Mouse (Mus musculus): ENCODE data around the gene Polr2l. TPM values are rescaled to one million over a fixed set of nuclear protein-coding genes. Genes with fewer than 3 reads are reported as not detected.

The Polr2l gene
- polyA plus RNA-seq (2012; rRNA removed): 52.4 and 53.0 TPM in 2 replicates

DNA sequence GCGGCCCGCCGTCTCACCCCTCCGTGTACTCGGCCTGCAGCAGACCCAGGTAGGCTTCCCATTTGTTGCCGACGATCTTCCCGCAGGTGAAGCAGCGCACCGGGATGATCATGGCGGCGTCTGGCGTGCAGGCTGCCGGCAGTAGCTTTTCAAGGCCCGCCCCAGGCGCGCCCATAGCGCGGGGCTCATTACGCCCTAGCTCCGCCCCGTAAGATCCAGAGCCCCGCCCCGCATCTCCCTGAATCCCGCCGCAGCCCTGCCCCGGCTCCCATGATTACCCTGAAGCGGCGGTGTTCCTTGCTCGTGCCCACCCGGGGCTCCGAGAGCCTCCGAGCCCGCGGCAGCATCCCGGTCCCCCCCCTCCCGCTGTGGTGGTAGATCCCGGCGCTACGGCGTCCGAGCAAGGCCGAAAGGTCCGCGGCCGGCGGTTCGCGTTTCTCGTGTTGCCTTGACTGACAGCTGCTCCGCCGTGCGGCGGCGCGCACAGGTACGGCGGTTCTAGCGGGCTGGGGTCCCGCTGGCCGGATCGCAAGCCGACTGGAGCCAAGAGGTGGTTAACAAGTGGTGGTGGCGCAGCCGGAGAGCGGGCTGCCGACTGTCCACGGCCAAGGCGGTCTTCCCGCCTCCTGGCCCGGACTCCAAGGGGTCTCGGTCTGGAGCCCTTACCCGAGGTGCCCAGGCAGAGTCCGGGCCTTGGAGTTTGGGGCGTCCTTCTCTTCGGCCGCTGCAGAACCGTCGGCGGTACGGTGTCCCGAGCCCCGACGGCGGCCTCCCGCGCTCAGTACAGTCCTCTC, at the start of gene Polr2l, which contains the start of gene Tspan4:
Gene Polr2l (minus strand): TSS at position 122 of the 794 bp plus-strand sequence.
Gene Tspan4 (plus strand): TSS at position 230 of the 794 bp plus-strand sequence.

DNA sequence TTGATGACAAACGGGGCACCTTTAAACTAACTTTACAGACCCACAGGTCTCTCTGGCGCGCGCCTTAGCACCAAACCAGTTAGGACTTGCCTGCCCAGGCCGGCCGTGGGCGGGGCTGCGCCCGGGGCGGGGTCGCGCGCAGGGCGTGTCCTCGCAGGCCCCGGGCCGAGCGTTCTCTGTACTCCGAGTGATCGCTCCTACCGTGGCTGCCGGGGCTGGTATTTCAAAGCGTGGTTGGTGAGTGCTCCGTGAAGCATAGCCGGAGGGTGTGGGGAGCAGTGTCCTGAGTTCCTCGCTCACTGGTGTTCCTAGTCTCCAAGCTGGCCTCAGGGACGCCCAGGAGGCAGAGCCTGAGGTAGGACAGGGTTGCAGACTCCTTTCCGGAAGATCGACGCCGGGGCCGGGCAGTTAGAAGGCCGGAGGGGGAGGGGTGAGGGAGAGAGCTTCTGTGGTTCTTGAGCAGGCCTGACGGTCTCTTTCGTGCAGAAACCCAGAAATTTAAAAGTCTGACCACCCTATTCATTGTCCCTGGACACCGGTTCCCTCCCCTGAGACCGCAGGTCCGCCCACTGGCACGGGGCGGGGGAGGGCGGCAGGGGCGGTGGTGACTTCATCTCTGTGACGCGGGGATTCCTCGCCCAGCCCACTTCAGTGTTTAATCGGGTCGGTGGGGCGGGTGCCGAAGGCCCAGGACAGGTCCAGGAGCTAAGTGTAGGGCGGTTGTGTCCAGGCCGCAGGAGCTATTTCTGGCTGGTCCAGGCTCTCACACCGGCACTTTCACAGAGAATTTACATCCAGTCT, 7.5 kb downstream of the Polr2l start, which contains the start of gene Cd151:
Gene Cd151 (plus strand): TSS at position 163 of the 801 bp plus-strand sequence.

DNA sequence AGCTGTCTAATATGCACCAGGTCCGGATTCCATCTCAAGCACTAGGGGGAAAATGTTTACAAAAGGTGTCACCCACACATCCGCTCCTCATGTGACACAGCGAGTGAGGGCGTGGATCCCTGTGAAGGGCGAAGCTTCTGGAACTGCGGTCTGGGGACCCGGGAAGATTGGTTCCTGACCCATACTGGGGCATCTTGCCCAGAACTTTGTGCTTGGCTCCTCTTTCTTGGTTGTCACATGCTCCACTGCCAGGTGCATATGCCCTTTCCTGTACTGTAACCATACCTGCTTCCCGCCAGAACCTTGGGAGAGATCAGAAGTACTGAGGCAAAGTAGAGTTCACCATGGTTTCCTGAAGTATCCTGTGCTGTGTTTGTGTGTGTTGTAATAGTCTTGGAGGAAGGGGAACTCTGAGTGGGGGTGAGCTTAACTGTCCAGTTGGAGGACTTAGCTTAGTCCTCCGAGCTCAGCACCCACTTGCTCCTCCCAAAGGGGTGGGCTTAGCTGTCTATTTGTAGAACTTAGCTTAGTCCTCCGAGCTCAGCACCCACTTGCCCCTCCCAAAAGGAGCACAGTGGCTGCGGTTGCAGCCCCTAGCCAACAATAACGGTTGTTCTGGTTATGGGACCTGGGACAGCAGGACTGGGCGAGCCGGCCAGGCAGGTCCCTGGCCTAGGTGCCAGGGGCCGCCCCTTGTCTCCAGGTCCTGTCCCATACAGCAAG, 14.4 kb downstream of the Polr2l start, which contains the start of gene Cracr2b:
Gene Cracr2b (plus strand): TSS at position 704 of the 723 bp plus-strand sequence.

DNA sequence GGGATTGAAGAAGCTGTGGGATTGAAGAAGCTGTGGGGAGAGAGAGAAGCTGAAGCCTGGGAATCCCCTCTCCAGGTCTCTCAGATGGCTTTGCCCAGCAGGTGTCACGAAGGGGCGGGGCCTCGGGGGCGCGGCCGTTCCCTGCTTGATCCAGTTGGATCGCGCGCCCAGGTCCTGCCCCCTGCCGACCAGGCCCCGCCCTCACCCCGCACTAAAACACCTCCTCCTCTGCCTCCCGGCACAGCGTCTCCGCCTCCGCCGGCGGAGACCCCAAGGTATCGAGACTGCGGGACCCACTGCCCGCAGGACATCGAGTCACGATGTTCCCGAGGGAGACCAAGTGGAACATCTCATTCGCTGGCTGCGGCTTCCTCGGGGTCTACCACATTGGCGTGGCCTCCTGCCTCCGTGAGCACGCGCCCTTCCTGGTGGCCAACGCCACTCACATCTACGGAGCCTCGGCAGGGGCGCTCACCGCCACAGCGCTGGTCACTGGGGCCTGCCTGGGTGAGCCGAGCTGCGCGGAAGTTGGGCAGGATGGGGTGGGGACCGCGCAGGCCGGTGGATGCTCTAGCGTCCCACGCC, 19.9 kb downstream of the Polr2l start, which contains the start of gene Pnpla2:
Gene Pnpla2 (plus strand): TSS at position 232 of the 585 bp plus-strand sequence.

DNA sequence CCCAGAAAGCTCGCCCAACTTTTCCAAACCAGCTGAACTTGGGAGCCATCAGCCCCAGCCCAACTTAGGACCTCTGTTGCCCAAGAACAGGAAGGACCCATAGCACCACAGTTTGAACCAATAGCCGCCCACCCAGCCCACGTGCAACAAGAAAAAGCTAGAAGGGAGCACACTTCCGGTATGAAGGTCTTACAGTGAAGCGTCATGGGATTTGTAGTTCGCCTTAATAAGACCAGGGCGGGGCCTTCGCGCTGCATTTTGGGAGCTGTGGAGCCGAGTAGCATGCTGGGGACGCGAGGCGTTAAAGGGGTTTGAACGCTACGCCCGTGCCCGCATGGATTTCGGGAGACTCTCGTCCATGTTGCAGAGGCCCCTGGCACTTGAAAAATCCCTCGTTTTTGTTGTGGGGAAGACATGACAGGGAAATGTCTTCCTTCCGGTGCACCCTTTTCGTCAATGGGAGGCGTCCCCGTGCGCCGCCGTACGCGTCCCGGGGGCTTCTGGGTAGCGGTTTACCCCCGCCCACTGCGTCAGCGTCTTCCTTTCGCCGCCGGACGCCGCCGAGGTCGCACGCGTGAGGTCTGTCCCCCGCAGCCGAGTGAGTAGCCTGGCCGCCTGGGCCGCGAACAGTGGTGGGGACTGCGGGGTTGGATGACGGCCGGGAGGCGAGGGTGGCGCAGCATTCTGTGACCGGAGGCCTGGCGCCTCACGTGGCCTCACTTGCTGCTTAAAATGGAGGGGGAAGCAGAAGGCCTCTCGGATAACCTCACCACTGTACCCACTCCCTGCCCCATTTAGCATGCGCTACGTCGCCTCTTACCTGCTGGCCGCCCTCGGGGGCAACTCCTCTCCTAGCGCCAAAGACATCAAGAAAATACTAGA, 27.6 kb downstream of the Polr2l start, which contains the start of gene Rplp2:
Gene Rplp2 (plus strand): TSS at position 261 of the 882 bp plus-strand sequence.

DNA sequence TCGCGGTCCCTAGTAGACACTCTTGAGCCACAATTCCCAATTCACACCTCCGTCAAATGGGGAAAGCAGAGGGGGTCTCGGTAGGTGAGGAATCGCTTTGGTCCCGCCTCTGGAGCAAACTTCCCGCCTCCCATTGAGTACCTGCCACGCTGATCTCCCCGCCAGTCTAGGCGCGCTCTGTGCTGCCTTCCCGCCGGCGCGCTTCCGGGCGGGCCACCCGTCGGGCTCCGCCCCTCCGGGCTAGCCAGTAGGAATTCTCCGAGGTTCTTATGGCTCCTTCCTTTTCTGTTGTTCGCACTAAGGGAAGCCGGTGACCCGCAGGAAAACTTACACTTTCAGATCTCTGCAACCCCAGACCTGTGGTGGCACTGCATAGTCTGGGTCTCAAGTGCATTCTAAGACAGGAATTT, 31.1 kb downstream of the Polr2l start, which contains the start of gene Pidd1:
Gene Pidd1 (minus strand): TSS at position 198 of the 410 bp plus-strand sequence.

DNA sequence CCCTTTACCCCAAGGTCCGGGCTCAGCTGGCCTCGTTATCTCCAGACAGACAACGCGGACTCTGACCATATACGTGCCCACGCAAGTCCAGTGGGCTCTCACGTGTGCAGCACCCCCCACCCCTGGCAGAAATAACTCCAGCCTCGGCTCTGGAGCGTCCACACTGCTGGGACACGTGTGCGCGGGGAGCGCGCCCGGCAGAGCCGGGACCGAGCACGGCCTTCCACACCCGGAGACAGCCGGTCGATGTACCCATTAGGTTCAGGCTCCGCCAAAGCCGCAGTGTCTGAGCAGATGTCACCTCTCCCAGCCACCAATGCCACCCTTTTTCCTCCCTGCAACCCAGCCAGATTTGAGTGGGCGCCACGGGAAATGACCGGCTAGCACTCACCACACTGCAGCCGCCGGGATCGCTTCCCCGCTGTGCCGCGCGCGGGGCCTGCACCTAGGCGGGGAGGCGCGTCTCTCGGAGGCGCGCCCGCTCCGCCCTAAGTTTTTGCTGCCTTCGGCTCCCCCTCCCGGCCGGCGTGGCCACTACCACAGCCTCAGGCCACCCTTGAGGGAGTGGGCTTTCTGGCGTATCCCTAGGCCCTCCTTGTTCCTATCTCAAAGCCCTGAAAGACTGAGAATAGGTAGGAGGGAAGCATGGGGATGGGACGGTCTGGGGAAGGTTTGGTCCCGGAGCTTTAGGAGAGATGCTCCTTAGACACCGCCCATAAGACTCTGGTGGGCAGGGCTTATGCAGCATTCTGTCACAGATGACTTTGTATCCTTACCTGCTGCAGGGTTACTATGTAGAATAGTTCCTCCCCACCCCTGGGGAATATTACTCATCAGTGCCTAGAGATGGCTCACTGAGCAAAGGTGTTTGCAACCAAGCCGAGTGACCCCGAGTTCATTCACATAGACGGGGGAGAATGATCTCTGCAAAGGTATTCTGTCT, 37.5 kb downstream of the Polr2l start, which contains the start of gene Slc25a22:
Gene Slc25a22 (minus strand): TSS at position 715 of the 943 bp plus-strand sequence.

DNA sequence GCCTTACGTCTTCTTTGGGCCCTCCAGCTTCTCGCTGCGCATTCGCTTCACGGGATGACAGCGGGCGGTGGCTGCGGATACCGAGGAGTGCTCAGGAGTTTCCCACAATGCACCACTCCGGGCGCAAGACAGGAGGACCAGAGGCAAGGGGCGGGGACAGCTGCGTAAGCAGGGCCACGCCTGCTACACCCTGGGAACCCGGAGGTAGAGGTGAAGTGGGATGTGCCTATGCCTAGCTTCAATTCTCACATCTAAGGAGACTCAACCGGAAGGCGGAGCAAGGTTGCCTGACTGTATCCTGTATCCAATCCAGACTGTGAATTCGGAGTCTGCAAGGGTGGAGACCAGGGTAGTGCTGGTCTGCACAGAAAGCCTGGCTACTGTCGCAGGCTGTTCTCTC, 45.6 kb downstream of the Polr2l start, which contains the start of gene Cend1:
Gene Cend1 (minus strand): TSS at position 182 of the 400 bp plus-strand sequence.

Other genes with a start within 250 kb of the Polr2l start
- 24.7 and 26.9 TPM in 2 replicates for gene Phrf1, start 246.3 kb downstream of the Polr2l start, polyA plus RNA-seq (2012; rRNA removed)
- 4.2 and 6.9 TPM in 2 replicates for gene Irf7, start 208.7 kb downstream of the Polr2l start, polyA plus RNA-seq (2012; rRNA removed)
- gene Cdhr5, start 198.3 kb downstream of the Polr2l start, polyA plus RNA-seq (2012; rRNA removed): 0.04 and 0.08 TPM in 2 replicates
- gene Sct, start 196.0 kb downstream of the Polr2l start, polyA plus RNA-seq (2012; rRNA removed): 1.5 and 2.2 TPM in 2 replicates
- gene Drd4, start 183.1 kb downstream of the Polr2l start, polyA plus RNA-seq (2012; rRNA removed): 0.66 and 0.71 TPM in 2 replicates
- gene Deaf1, start 147.4 kb downstream of the Polr2l start, polyA plus RNA-seq (2012; rRNA removed): 67.1 and 68.9 TPM in 2 replicates
- 53.0 TPM in 2 replicates for gene Tmem80, start 147.4 kb downstream of the Polr2l start, polyA plus RNA-seq (2012; rRNA removed)
- 1.3 and 3.0 TPM in 2 replicates for gene Eps8l2, start 136.3 kb downstream of the Polr2l start, polyA plus RNA-seq (2012; rRNA removed)
- 245 and 264 TPM in 2 replicates for gene Taldo1, start 82.9 kb downstream of the Polr2l start, polyA plus RNA-seq (2012; rRNA removed)
- gene Gatd1, start 61.0 kb downstream of the Polr2l start, polyA plus RNA-seq (2012; rRNA removed): 69.5 and 71.9 TPM in 2 replicates
- gene Cend1, start 45.6 kb downstream of the Polr2l start, polyA plus RNA-seq (2012; rRNA removed): 63.4 and 64.9 TPM in 2 replicates
- 166 and 178 TPM in 2 replicates for gene Slc25a22, start 37.2 kb downstream of the Polr2l start, polyA plus RNA-seq (2012; rRNA removed)
- gene Pidd1, start 31.1 kb downstream of the Polr2l start, polyA plus RNA-seq (2012; rRNA removed): 9.0 and 10.0 TPM in 2 replicates
- gene Rplp2, start 27.8 kb downstream of the Polr2l start, polyA plus RNA-seq (2012; rRNA removed): 868 and 877 TPM in 2 replicates
- gene Pnpla2, start 19.9 kb downstream of the Polr2l start, polyA plus RNA-seq (2012; rRNA removed): 14.3 and 15.6 TPM in 2 replicates
- 4.8 TPM in 2 replicates for gene Cracr2b, start 14.0 kb downstream of the Polr2l start, polyA plus RNA-seq (2012; rRNA removed)
- gene Cd151, start 7.7 kb downstream of the Polr2l start, polyA plus RNA-seq (2012; rRNA removed): 92.5 and 94.0 TPM in 2 replicates
- gene Tspan4, start 108 bp upstream of the Polr2l start, polyA plus RNA-seq (2012; rRNA removed): 56.0 and 60.4 TPM in 2 replicates
- 37.0 and 39.7 TPM in 2 replicates for gene Chid1, start 64.7 kb upstream of the Polr2l start, polyA plus RNA-seq (2012; rRNA removed)
- gene Ap2a2, start 87.0 kb upstream of the Polr2l start, polyA plus RNA-seq (2012; rRNA removed): 49.9 and 53.1 TPM in 2 replicates
- gene Muc6, start 180.2 kb upstream of the Polr2l start, polyA plus RNA-seq (2012; rRNA removed): 0.03 TPM in 2 replicates
- gene Muc2, start 215.2 kb upstream of the Polr2l start, polyA plus RNA-seq (2012; rRNA removed): 0.87 and 0.89 TPM in 2 replicates